Mouse (Mus musculus): ENCODE results near the gene Igsf8. TPM values are rescaled to one million over a fixed set of nuclear protein-coding genes. Genes with fewer than 3 reads are reported as not detected.

Gene Igsf8
- polyA plus RNA-seq, 1 experiment from 2014 or later = 24.7 TPM

- Histone ChIP-seq H3K27me3 (ENCODE audit: control insufficient read depth, insufficient read depth, low read length) (no peaks in the 10 kb centered on the region), H3K4me2 (ENCODE audit: low read length) (peak overlapping the region; percentile 70), H3K9ac (ENCODE audit: low read length) (peak overlapping the region; percentile 78), H3K27ac (replicated peaks in 1 of 2; ENCODE audit: control insufficient read depth in 1 of 2, insufficient read depth in 1 of 2, low read depth in 2 of 2, low read length in 2 of 2) (peak overlapping the region; percentile 77 to 82), H3K4me3 (ENCODE audit: control insufficient read depth in 1 of 2, insufficient read depth in 1 of 2, low read depth in 1 of 2, low read length in 2 of 2) (peak overlapping the region; percentile 61 to 70), H3K36me3 (ENCODE audit: control insufficient read depth, insufficient read depth, low read length) (no peaks in the 10 kb centered on the region), H3K9me3 (ENCODE audit: control insufficient read depth, low read length) (no peaks in the 10 kb centered on the region), H3K4me1 (ENCODE audit: control insufficient read depth in 2 of 2, insufficient read depth in 2 of 2, low read length in 2 of 2) (peaks cover 13% of the 10 kb centered on the region in 2 experiments)
- 3% methylated on average over 23 of the region's 23 CpGs for WGBS
- ATAC-seq (ENCODE audit: insufficient number of reproducible peaks, insufficient read depth, low FRiP score, low read depth) = peak; percentile 16
Measured at GRCm38 (mm10) chr1:172311248-172311906, 49.9 kb downstream of the Igsf8 start.

GRCm38 (mm10) chr1:172311921-172312767 is 50.7 kb downstream of the Igsf8 start:
- Histone ChIP-seq H3K9me3 (ENCODE audit: control insufficient read depth, low read length) (no peaks in the 10 kb centered on the region), H3K27me3 (ENCODE audit: control insufficient read depth, insufficient read depth, low read length) (no peaks in the 10 kb centered on the region), H3K4me2 (ENCODE audit: low read length) (peak overlapping the region; percentile 70), H3K9ac (ENCODE audit: low read length) (peak overlapping the region; percentile 78), H3K36me3 (ENCODE audit: control insufficient read depth, insufficient read depth, low read length) (no peaks in the 10 kb centered on the region), H3K4me1 (ENCODE audit: control insufficient read depth in 2 of 2, insufficient read depth in 2 of 2, low read length in 2 of 2) (peaks cover 13% of the 10 kb centered on the region in 2 experiments), H3K27ac (replicated peaks in 1 of 2; ENCODE audit: control insufficient read depth in 1 of 2, insufficient read depth in 1 of 2, low read depth in 2 of 2, low read length in 2 of 2) (peak overlapping the region; percentile 77 to 82), H3K4me3 (ENCODE audit: control insufficient read depth in 1 of 2, insufficient read depth in 1 of 2, low read depth in 1 of 2, low read length in 2 of 2) (peak overlapping the region; percentile 61 to 70)
- 0% methylated on average over 46 of the region's 55 CpGs for WGBS
- ATAC-seq (ENCODE audit: insufficient number of reproducible peaks, insufficient read depth, low FRiP score, low read depth) = peak; percentile 81

- Histone ChIP-seq H3K27me3 (ENCODE audit: control insufficient read depth, insufficient read depth, low read length) (no peaks in the 10 kb centered on the region), H3K9me3 (ENCODE audit: control insufficient read depth, low read length) (no peaks in the 10 kb centered on the region), H3K4me1 (ENCODE audit: control insufficient read depth in 2 of 2, insufficient read depth in 2 of 2, low read length in 2 of 2) (peaks cover 13% of the 10 kb centered on the region in 2 experiments), H3K27ac (replicated peaks in 1 of 2; ENCODE audit: control insufficient read depth in 1 of 2, insufficient read depth in 1 of 2, low read depth in 2 of 2, low read length in 2 of 2) (no peak overlapping the region), H3K4me3 (ENCODE audit: control insufficient read depth in 1 of 2, insufficient read depth in 1 of 2, low read depth in 1 of 2, low read length in 2 of 2) (peak overlapping the region; percentile 61 to 65), H3K36me3 (ENCODE audit: control insufficient read depth, insufficient read depth, low read length) (no peaks in the 10 kb centered on the region), H3K4me2 (ENCODE audit: low read length) (peak overlapping the region; percentile 70), H3K9ac (ENCODE audit: low read length) (peak overlapping the region; percentile 73)
- ATAC-seq (ENCODE audit: insufficient number of reproducible peaks, insufficient read depth, low FRiP score, low read depth) = peak; percentile 3; the same call in 1 of the 2 replicates
- WGBS = 18% methylated on average over 16 of the region's 16 CpGs
Measured at GRCm38 (mm10) chr1:172312768-172313561, 51.5 kb downstream of the Igsf8 start.

- peak overlapping the region; percentile 70; the same call in 1 of the 2 replicates for H3K4me2 ChIP-seq (ENCODE audit: low read length)
- H3K9ac ChIP-seq (ENCODE audit: low read length) = no peak overlapping the region
- 81% methylated on average over 10 of the region's 10 CpGs for WGBS
- no peaks in the 10 kb centered on the region for H3K27me3 ChIP-seq (ENCODE audit: control insufficient read depth, insufficient read depth, low read length)
- H3K9me3 ChIP-seq (ENCODE audit: control insufficient read depth, low read length) = no peaks in the 10 kb centered on the region
- H3K27ac ChIP-seq (replicated peaks in 1 of 2; ENCODE audit: control insufficient read depth in 1 of 2, insufficient read depth in 1 of 2, low read depth in 2 of 2, low read length in 2 of 2) = no peak overlapping the region
- H3K4me1 ChIP-seq (ENCODE audit: control insufficient read depth in 2 of 2, insufficient read depth in 2 of 2, low read length in 2 of 2) = peaks cover 13% of the 10 kb centered on the region in 2 experiments
- ATAC-seq (ENCODE audit: insufficient number of reproducible peaks, insufficient read depth, low FRiP score, low read depth) = no peak
- H3K4me3 ChIP-seq (ENCODE audit: control insufficient read depth in 1 of 2, insufficient read depth in 1 of 2, low read depth in 1 of 2, low read length in 2 of 2) = no peak overlapping the region
- H3K36me3 ChIP-seq (ENCODE audit: control insufficient read depth, insufficient read depth, low read length) = peaks cover 8% of the 10 kb centered on the region; the same call in 1 of the 2 replicates
Measured at GRCm38 (mm10) chr1:172313613-172314411, 52.4 kb downstream of the Igsf8 start.

GRCm38 (mm10) chr1:172314911-172315310 is 53.5 kb downstream of the Igsf8 start:
- Histone ChIP-seq H3K4me1 (ENCODE audit: control insufficient read depth in 2 of 2, insufficient read depth in 2 of 2, low read length in 2 of 2) (peaks cover 11 to 13% of the 10 kb centered on the region in 2 experiments), H3K4me3 (ENCODE audit: control insufficient read depth in 1 of 2, insufficient read depth in 1 of 2, low read depth in 1 of 2, low read length in 2 of 2) (no peak overlapping the region), H3K4me2 (ENCODE audit: low read length) (no peak overlapping the region), H3K27ac (replicated peaks in 1 of 2; ENCODE audit: control insufficient read depth in 1 of 2, insufficient read depth in 1 of 2, low read depth in 2 of 2, low read length in 2 of 2) (no peak overlapping the region), H3K36me3 (ENCODE audit: control insufficient read depth, insufficient read depth, low read length) (peaks cover 8% of the 10 kb centered on the region; the same call in 1 of the 2 replicates), H3K27me3 (ENCODE audit: control insufficient read depth, insufficient read depth, low read length) (no peaks in the 10 kb centered on the region), H3K9me3 (ENCODE audit: control insufficient read depth, low read length) (no peaks in the 10 kb centered on the region), H3K9ac (ENCODE audit: low read length) (no peak overlapping the region)
- 80% methylated on average over 3 of the region's 3 CpGs for WGBS
- no peak for ATAC-seq (ENCODE audit: insufficient number of reproducible peaks, insufficient read depth, low FRiP score, low read depth)

GRCm38 (mm10) chr1:172317431-172317830 is 56.0 kb downstream of the Igsf8 start:
- 58% methylated on average over 18 of the region's 18 CpGs for WGBS
- no peak overlapping the region for H3K4me3 ChIP-seq (ENCODE audit: control insufficient read depth in 1 of 2, insufficient read depth in 1 of 2, low read depth in 1 of 2, low read length in 2 of 2)
- no peak overlapping the region for H3K4me2 ChIP-seq (ENCODE audit: low read length)

More at GRCm38 (mm10) chr1:172317431-172317830, 56.0 kb downstream of the Igsf8 start:
- peaks cover 4% of the 10 kb centered on the region; the same call in 1 of the 2 replicates for H3K27me3 ChIP-seq (ENCODE audit: control insufficient read depth, insufficient read depth, low read length)
- H3K9ac ChIP-seq (ENCODE audit: low read length) = no peak overlapping the region
- no peak overlapping the region for H3K27ac ChIP-seq (replicated peaks in 1 of 2; ENCODE audit: control insufficient read depth in 1 of 2, insufficient read depth in 1 of 2, low read depth in 2 of 2, low read length in 2 of 2)
- H3K36me3 ChIP-seq (ENCODE audit: control insufficient read depth, insufficient read depth, low read length) = peaks cover 14% of the 10 kb centered on the region; the same call in 1 of the 2 replicates
- H3K4me1 ChIP-seq (ENCODE audit: control insufficient read depth in 2 of 2, insufficient read depth in 2 of 2, low read length in 2 of 2) = peaks cover 7 to 8% of the 10 kb centered on the region in 2 experiments
- no peak for ATAC-seq (ENCODE audit: insufficient number of reproducible peaks, insufficient read depth, low FRiP score, low read depth)
- no peaks in the 10 kb centered on the region for H3K9me3 ChIP-seq (ENCODE audit: control insufficient read depth, low read length)
